Mouse (Mus musculus) hindbrain, embryonic 14.5 days (tissue): Measurements from ENCODE around the gene Hoxa4. TPM values are rescaled to one million over a fixed set of nuclear protein-coding genes. Genes with fewer than 3 reads are reported as not detected.

Experiments
- ATAC-seq: fragments of 200-750 bp; cut with Nextera tagmentation; 2 replicates; pipeline ENCODE4 v1.8.0; 2017; ENCODE audit warnings: moderate number of reproducible peaks, mild to moderate bottlenecking, moderate TSS enrichment, moderate library complexity; ENCODE audit not compliant: low FRiP score
- DNase-seq: peaks from one replicate; pipeline ENCODE4 v3.0.0-alpha.2; 2015; ENCODE audit warnings: low spot score
- H3K27ac ChIP-seq: fragments of 300-500 bp; sonication (generic); 2 replicates; pipeline ENCODE4 v1.5.1; 2014; ENCODE audit warnings: mild to moderate bottlenecking, moderate library complexity
- H3K27me3 ChIP-seq: fragments of 300-500 bp; sonication (generic); 2 replicates; pipeline ENCODE4 v1.6.1; 2014; ENCODE audit warnings: mild to moderate bottlenecking, low read length, mixed read lengths; ENCODE audit not compliant: control insufficient read depth, insufficient read depth
- H3K36me3 ChIP-seq: fragments of 300-500 bp; sonication (generic); replicated peaks from 2 replicates; pipeline ENCODE4 v1.6.1; 2014; ENCODE audit not compliant: control insufficient read depth, insufficient read depth
- H3K4me1 ChIP-seq: fragments of 300-500 bp; sonication (generic); replicated peaks from 2 replicates; pipeline ENCODE4 v1.6.1; 2014; ENCODE audit warnings: antibody characterized with exemption, low read length, mixed read lengths; ENCODE audit not compliant: control insufficient read depth, insufficient read depth
- H3K4me2 ChIP-seq: fragments of 300-500 bp; sonication (generic); replicated peaks from 2 replicates; pipeline ENCODE4 v1.6.1; 2014; ENCODE audit warnings: mild to moderate bottlenecking, moderate library complexity
- H3K4me3 ChIP-seq: fragments of 300-500 bp; sonication (generic); replicated peaks from 2 replicates; pipeline ENCODE4 v1.5.1; 2014; ENCODE audit warnings: mild to moderate bottlenecking, low read length
- H3K9ac ChIP-seq: fragments of 300-500 bp; sonication (generic); 2 replicates; pipeline ENCODE4 v1.6.1; 2014
- H3K9me3 ChIP-seq: fragments of 300-500 bp; sonication (generic); 2 replicates; pipeline ENCODE4 v1.6.1; 2016; ENCODE audit warnings: low read length; ENCODE audit not compliant: control insufficient read depth
- WGBS: fragments of 180-500 bp; shearing (Covaris S2); extraction: QIAGEN DNeasy Blood & Tissue Kit; methylation state at CpG from one replicate; pipeline ENCODE4 v1.1.7; 2014; 5-methylcytosine and 5-hydroxymethylcytosine counted together
- polyA plus RNA-seq: library from polyadenylated mRNA; unstranded; fragments of >200 nt; fragmentation: Nextera tagmentation; extraction: Ambion mirVana; gene quantifications from 2 replicates; pipeline ENCODE4 v1.2.1, GENCODE M21; 2014

The Hoxa4 gene
- polyA plus RNA-seq, 1 experiment from 2014 or later: 22.5 TPM

DNA sequence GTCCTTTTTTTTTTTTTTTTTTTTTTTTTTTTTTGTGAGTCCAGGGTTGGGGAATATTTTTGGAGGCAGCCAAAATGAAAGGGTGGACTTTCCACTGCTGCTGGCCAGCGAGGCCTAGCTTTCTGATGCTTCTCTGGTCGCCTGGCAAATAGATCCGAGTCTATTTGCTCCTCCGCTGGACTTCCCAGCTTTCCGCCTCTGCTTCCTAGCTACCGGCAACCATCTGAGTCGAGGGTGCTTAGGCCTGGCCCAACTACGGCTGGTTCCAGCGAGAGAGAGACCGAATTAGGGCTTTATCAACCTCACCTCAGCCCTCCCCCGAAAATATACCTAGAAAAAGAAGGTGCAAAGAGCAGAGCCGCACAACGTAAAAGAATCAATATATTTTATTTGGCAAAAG, 31.2 kb upstream of the Hoxa4 start:
- H3K4me1 ChIP-seq: 0 out of 2 replicates have a peak, but pooled peaks cover 4% of the 10 kb centered on the region
- H3K9ac ChIP-seq: no peak overlapping the region
- peaks cover 100% of the 10 kb centered on the region for H3K27me3 ChIP-seq
- H3K36me3 ChIP-seq: no peaks in the 10 kb centered on the region
- no peak for ATAC-seq
- no peaks in the 10 kb centered on the region for H3K9me3 ChIP-seq
- no peak overlapping the region for H3K4me3 ChIP-seq
- no peak overlapping the region for H3K4me2 ChIP-seq
- no peak overlapping the region for H3K27ac ChIP-seq
- DNase-seq: no peak
- WGBS: 10% methylated on average over 13 of the region's 13 CpGs

DNA sequence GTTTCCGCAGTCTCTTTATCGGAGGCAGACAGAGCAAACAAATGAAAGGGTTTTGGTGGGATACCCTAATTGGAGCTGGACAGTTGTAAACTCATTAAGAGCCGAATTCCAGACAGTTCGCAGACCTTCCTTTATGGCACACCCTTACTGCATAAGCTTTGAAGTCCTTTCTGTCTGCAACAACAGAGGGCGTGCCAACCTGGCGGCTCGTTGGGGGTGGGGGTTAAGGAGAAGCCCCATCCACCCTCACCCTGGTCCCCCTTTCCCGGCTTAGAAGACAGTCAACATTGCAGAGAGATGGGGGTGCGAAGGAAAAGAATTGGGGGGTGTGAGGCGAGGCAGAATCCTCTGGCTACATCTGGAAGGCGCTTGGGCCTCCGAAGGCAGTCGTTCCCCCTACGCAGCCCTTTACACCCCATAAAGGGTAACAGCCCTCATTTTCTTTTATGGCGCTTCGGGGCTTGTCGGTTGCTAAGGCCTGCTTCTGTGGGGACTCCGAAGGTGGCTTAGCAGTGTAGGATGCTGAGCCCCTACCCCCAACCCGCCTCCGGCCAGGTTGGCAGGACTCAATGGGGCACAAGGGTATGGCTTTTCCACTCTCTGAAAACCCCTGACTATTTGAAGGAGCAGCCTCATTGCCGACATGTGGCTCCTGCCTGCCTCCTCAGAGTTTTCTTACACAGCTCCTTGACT, 30.6 kb upstream of the Hoxa4 start:
- H3K36me3 ChIP-seq: no peaks in the 10 kb centered on the region
- no peak overlapping the region for H3K27ac ChIP-seq
- 0 out of 2 replicates have a peak overlapping the region, but pooled peaks have one; percentile 37 for H3K4me3 ChIP-seq
- ATAC-seq (peak; percentile 3; the same call in 1 of the 2 replicates), DNase-seq (no peak)
- peaks cover 100% of the 10 kb centered on the region for H3K27me3 ChIP-seq
- no peaks in the 10 kb centered on the region for H3K9me3 ChIP-seq
- 5% methylated on average over 21 of the region's 21 CpGs for WGBS
- no peak overlapping the region for H3K9ac ChIP-seq
- H3K4me2 ChIP-seq: peak overlapping the region; percentile 63
- H3K4me1 ChIP-seq: 0 out of 2 replicates have a peak, but pooled peaks cover 4% of the 10 kb centered on the region

DNA sequence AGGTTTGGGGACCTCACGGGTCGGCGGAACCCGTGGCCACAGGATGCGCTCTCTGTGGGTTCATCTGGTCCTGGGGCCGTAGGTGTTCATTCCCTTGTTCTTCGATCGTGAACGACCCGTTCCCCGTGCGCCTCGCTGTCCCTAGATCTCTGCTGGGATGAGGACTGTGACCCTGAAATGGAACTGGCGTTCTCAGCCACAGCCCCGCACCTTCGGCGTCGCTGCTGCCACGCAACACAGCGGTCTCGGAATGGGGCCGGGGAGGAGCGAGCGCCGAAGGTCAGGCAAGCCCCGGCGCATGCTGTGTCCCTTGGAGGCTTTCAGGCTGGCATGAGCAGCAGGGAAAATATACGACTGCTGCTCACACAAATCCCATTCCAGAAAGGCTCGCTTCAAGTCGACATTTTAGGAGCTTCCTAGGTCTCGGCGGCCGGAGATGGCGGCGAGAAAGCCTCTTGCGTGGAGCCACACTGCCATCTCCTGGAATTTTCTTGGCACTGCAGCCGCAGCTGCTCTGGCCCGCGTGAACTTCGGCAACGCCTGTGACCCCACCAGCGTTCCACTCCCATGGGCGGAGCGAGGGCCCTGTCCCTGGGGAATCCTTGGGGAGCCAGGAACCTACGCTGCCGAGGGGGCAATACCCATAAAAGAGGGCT, 29.9 kb upstream of the Hoxa4 start, which contains the start of gene Hoxa7:
Gene Hoxa7 (minus strand): TSS at position 518 of the 656 bp plus-strand sequence.
- ATAC-seq (peak; percentile 67), DNase-seq (peak; percentile 92)
- Histone ChIP-seq H3K4me1 (0 out of 2 replicates have a peak, but pooled peaks cover 4% of the 10 kb centered on the region), H3K4me2 (peak within 1 kb of the TSS; percentile 63), H3K36me3 (no peaks in the 10 kb centered on the region), H3K27me3 (peaks cover 100% of the 10 kb centered on the region), H3K9me3 (no peaks in the 10 kb centered on the region), H3K27ac (no peak within 1 kb of the TSS), H3K4me3 (peak within 1 kb of the TSS; percentile 37), H3K9ac (peak within 1 kb of the TSS; percentile 32)
- 1% methylated on average over 46 of the region's 46 CpGs for WGBS

DNA sequence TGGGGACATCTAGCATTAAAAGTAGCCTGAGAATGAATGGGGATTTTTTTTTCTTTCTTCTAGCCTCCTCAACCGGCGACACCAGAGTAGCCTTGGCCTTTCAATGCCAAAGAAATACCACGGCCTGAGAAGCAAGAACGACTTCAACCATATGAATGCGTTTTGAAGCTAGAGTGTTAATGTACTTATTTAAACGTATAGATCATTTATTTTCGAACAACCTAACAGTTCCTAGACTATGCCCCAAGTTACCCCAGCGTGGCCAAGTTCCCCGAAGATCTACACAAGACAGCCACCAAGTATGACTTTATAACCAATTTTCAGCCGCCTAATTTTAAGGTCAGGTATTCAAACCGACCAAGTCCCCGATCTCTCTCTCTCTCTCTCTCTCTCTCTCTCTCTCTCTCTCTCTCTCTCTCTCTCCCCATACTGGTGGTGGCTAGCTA, 29.3 kb upstream of the Hoxa4 start:
- ATAC-seq (no peak), DNase-seq (no peak)
- no peaks in the 10 kb centered on the region for H3K36me3 ChIP-seq
- H3K9ac ChIP-seq: no peak overlapping the region
- peak overlapping the region; percentile 37 for H3K4me3 ChIP-seq
- peak overlapping the region; percentile 63 for H3K4me2 ChIP-seq
- no peaks in the 10 kb centered on the region for H3K9me3 ChIP-seq
- H3K27me3 ChIP-seq: peaks cover 100% of the 10 kb centered on the region
- 0 out of 2 replicates have a peak, but pooled peaks cover 4% of the 10 kb centered on the region for H3K4me1 ChIP-seq
- 4% methylated on average over 12 of the region's 12 CpGs for WGBS
- H3K27ac ChIP-seq: no peak overlapping the region

DNA sequence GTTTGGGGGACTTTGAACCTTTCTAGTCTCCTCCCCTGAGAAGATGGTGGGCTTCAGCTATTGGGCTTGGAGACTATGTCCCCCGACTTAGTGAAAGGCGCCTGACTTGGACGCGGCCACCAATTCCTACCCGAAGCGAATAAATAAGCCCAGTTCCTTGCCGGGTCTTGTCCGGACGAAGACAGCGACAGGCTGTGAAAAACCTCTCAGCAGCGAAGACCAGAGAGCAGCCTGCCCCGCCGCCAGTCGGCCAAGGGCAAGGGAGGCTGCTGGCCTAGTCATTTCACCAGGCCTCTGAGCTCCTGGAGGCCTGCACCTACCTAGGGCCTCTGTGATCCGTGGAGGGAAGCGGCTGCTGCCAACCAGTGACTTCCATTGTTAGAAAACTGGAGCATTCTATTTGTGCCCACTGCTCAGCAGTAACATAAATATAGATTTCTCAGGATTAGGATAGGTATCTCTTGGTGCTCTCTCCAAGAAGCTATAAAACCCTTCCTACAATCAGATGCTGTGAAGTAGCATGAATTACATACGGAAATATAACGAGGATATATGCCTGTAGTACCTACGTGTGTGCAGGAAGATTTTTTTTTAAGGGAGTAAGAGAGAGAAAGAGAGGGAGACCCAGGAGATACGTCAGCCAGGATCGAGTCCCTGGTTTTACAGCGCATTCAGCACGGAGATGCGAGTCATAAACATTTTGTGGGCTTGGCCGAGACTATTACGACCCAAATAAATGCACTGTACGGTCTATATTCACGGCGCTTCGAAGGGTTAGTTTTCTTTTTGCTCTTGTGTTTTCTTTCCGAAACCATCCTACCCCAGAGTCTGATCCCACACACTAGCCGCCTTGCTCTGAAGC, 28.7 kb upstream of the Hoxa4 start:
- no peaks in the 10 kb centered on the region for H3K36me3 ChIP-seq
- H3K4me1 ChIP-seq: 0 out of 2 replicates have a peak, but pooled peaks cover 4% of the 10 kb centered on the region
- ATAC-seq (no peak), DNase-seq (no peak)
- no peak overlapping the region for H3K4me2 ChIP-seq
- H3K27ac ChIP-seq: no peak overlapping the region
- no peak overlapping the region for H3K9ac ChIP-seq
- no peak overlapping the region for H3K4me3 ChIP-seq
- H3K27me3 ChIP-seq: peaks cover 100% of the 10 kb centered on the region
- WGBS: 15% methylated on average over 32 of the region's 32 CpGs
- H3K9me3 ChIP-seq: no peaks in the 10 kb centered on the region

DNA sequence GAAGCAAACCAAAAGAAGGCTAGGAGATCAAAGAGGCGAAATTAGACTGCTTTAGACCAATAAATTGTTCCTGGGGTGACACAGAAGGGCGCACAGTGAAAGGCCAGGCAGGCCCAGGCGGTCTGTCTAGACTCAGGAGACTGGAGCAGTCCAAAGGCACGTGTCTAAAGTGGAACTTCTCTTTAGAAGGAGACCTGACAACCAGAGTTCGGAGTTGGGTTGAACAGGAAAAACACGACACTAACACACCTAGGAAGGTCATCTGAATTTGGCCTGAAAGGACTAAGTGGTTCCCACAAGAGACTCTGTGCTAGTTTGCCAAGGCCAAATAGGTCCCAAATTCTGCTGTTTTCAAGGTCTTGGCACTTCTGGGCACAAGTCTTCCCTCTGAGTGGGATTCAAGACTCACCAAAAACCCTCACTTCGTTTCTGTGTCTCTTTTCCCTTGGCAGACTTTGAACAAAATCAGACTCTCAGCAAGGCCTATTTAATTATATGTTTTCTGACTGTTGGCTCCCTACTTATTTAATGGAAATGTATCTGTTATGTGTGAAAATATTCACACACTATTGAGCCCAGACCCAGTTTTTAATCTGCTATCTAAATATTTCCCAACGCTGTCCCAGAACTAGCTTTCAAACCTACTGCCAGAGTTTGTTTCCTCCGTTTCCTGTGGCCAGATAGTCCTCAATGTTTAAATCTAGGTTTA, 27.8 kb upstream of the Hoxa4 start:
- Histone ChIP-seq H3K4me2 (no peak overlapping the region), H3K9me3 (no peaks in the 10 kb centered on the region), H3K27ac (no peak overlapping the region), H3K9ac (no peak overlapping the region), H3K36me3 (no peaks in the 10 kb centered on the region), H3K4me3 (no peak overlapping the region), H3K4me1 (0 out of 2 replicates have a peak, but pooled peaks cover 4% of the 10 kb centered on the region), H3K27me3 (peaks cover 100% of the 10 kb centered on the region)
- ATAC-seq (no peak), DNase-seq (no peak)
- 22% methylated on average over 9 of the region's 9 CpGs for WGBS

DNA sequence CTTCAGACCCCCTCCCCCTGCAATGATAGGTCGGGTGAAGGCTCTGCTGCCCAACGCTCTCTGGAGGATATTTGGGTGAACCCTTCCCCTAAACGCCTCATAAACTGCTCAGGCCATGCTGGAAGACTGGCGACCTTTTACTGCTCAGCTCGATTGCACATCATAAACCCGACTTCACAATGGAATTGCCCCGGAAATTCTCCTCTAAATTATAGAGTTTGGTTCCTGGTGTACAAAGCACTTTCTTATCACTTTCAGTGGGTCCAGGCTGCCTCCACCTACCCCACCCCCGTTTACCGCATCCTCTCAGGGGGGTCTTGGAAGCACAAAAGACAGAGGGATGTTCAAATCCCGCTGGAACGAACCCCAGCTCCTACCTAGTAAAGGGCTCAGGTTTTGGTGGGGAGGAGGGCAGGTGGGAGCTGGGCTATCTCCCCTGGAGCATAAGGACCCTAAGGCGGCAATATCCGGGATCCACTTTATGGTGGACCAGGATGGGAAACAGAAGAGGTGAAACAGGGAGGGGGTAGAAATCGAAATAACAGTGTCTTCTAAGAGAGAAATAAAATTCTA, 27.2 kb upstream of the Hoxa4 start:
- H3K27ac ChIP-seq: no peak overlapping the region
- no peak for DNase-seq
- WGBS: 7% methylated on average over 14 of the region's 14 CpGs
- no peak overlapping the region for H3K9ac ChIP-seq
- H3K27me3 ChIP-seq: peaks cover 100% of the 10 kb centered on the region
- H3K36me3 ChIP-seq: no peaks in the 10 kb centered on the region
- H3K4me1 ChIP-seq: 0 out of 2 replicates have a peak, but pooled peaks cover 4% of the 10 kb centered on the region
- no peak for ATAC-seq
- H3K4me2 ChIP-seq: no peak overlapping the region
- no peak overlapping the region for H3K4me3 ChIP-seq
- H3K9me3 ChIP-seq: no peaks in the 10 kb centered on the region

DNA sequence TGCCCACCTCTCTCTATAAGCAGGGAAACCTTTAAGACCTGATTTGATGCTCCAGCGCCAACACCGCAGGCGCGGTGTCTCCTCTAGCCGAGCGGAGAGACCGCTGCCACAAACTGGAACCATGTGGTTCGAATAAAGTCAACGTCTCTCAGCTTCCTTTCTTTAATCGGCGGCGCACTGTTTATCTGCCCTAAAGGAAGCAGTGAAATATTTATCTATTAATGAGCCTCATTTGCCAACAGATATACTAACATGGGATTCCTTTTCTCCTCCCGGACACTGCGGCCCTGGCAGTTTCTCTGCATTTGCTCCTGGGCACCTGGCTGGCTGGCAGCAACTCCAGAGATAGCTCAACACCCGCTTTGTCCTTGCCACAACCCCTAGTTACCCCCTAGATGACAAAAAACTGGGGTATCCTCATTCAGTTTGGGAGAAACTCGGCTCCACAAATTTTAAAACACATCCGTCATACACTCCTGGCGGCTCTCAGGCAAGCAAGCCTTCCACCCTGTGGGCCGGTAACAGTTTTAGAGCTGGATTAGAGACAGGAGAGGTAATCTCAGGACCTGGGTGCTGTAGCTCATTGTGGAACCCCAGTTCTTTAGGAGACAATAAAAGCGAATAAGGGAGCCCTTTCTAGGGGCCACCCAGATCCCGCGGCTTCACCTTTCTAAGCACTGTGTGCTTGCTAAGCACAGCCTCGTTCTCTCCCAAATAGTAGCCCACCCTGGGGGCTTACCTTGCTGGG, 26.5 kb upstream of the Hoxa4 start:
- peak overlapping the region; percentile 33; the same call in 1 of the 2 replicates for H3K4me2 ChIP-seq
- ATAC-seq (no peak), DNase-seq (no peak)
- peak overlapping the region; percentile 22; the same call in 1 of the 2 replicates for H3K4me3 ChIP-seq
- H3K9ac ChIP-seq: no peak overlapping the region
- peaks cover 100% of the 10 kb centered on the region for H3K27me3 ChIP-seq
- no peak overlapping the region for H3K27ac ChIP-seq
- H3K4me1 ChIP-seq: 0 out of 2 replicates have a peak, but pooled peaks cover 4% of the 10 kb centered on the region
- no peaks in the 10 kb centered on the region for H3K9me3 ChIP-seq
- 5% methylated on average over 23 of the region's 23 CpGs for WGBS
- no peaks in the 10 kb centered on the region for H3K36me3 ChIP-seq
